Mouse (Mus musculus) MEL-GATA-1-ER (cell line): ENCODE measurements at regions not wholly inside any gene's neighbourhood (a gene's known extent, or its start where the extent isn't known, plus 50 kb on each side); places are given as distances from the start of the nearest gene placed in this dataset.

ENCODE experiments used
- DNase-seq: peaks from one replicate; pipeline ENCODE4 v3.0.0-alpha.2; 2012; ENCODE audit warnings: low read depth; ENCODE audit errors: extremely low read depth

DNA sequence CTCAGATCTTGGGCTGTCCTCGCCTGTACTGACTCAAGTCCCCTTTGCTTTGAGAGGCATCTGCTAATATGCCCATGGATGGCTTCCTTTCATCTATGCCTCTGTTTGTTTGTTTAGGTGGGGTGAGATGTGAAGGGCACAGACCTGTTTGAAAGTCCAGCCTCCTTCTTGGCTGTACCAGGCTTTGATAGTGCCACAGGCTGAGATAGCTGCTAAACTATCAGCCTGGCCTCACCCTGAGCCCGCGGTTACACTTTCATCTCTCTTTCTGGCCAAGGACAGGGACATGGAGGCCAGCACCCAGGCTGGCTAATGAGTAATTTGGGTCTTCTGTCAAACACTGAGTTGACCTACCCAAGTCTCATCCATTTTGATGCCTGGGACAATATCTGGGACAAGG lies 105.0 kb upstream of the Parp11 start:
- no peak for DNase-seq

GRCm38 (mm10) chr6:127348770-127349409 lies 97.8 kb upstream of the Parp11 start:
- DNase-seq, result no peak

GRCm38 (mm10) chr6:127349479-127350110 lies 97.0 kb upstream of the Parp11 start:
- no peak for DNase-seq

- no peak for DNase-seq
These were observed 94.9 kb upstream of the Parp11 start for GRCm38 (mm10) chr6:127351691-127352090.

GRCm38 (mm10) chr6:127355112-127355511 lies 91.5 kb upstream of the Parp11 start:
- no peak for DNase-seq

- no peak for DNase-seq
These were observed 90.2 kb upstream of the Parp11 start for GRCm38 (mm10) chr6:127356442-127356841.

DNA sequence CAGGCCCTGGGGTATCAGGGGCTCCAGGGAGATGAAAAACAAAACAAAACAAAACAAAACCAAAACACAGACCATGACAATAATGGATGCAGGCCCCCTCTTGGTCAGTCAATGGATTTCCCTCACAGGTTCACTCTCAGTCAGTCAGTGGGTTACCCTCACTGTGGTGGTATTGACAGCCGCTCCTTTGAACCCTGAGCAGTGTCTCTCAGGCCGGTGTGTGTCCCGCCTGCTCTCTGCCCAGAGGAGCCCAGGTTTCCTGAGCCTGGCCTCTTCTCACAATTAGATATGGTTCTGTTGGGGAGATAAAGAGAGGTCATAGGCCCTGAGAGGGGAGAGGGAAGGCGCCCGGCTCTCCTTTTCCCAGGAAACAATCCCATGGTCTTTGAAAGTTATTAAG lies 87.8 kb upstream of the Parp11 start:
- no peak for DNase-seq

- peak; percentile 39 for DNase-seq
These were observed 87.2 kb upstream of the Parp11 start for GRCm38 (mm10) chr6:127359391-127359874.

DNA sequence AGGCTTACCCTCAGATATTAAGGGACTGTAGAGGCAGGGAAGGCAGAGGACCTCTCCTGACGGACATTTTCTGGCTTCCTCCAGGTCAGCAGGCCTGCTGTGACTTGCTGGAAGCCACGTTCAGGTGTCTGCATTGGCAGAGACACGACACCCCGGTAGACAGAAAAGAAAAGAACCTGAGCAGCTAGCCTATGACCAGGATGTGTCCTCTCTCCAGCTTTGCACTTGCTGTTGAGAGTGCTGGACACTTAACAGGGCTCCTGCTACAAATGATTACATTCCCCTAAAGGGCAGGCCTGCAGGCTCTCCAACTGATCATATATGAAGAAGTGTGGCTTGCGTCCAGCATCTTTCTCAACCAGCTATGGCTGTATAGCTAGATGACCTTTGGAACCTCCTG lies 84.5 kb upstream of the Parp11 start:
- no peak for DNase-seq

DNA sequence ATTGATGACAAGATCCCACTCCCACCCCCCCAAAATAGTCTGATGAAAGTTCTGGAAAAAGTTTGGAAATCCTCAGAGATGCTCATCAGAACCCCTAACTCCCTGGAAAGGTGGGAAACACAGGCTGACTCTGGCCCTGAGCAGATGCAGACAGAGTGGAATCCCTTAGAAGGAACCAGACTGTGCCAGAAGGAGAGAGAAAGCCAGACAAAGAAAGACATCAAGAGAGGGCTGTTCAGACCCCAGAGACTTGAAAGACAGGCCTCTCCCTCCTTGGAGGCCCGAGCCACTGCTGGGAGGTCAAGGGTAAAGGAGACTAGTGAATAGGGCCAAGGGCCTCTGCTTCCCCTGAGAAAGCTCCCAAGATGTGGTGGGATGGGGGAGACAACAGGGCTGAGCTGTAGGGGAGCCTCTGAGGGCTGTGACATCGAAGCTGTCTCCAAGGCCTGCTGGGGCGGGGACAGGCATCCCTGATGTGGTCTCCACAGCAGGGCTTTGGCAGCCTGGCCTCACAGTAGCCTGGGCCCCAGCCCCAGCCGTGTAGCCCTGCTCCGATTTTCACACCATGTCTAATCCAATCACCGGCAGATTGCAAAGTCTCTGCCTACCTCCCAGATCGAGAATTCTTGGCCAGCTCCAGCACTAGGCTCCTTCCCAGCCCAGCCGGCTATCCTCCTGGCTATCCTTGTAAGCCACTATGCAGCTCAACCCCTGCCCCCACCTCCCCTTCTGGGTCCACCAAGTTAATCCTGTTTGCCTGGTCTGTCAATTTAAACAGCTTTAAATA lies 83.5 kb upstream of the Parp11 start:
- DNase-seq, result no peak

DNA sequence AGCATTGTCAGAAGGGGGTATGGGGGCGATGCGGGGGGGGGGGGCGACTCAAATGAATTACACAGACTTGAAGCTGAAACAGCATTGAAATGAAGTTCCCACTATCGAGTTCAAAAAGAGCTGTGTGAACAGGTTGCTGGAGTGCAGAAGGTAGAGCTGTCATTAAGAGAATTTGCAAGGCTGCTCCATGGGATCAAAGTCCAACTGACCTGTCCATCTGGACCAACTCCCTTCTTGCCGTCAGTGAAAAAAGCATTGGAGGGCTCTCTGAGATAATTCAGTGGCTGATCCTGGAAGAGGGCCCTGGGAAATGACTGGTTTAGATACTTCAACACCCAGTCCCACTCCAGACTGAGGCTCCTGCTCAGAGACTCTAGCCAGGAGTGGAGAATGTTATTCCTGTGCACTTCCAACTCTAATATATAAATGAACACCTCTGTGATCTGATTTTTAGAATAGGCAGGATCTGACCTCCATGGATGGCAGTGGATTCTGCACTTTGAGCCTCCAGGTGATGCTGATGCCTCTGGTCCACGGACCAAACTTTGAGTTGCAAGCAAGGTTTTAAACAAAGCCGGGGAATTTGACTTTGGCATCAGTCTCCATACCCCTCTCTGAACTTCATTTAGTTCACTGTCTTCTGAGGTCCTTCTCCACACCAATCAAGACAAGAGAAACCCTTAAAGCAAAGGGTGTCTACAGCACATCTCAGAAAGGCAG lies 82.6 kb upstream of the Parp11 start:
- DNase-seq, result no peak

GRCm38 (mm10) chr6:127364591-127365187 lies 82.0 kb upstream of the Parp11 start:
- no peak for DNase-seq

- no peak for DNase-seq
These were observed 81.4 kb upstream of the Parp11 start for GRCm38 (mm10) chr6:127365246-127365645.

- DNase-seq, result no peak
These were observed 81.0 kb upstream of the Parp11 start for GRCm38 (mm10) chr6:127365651-127366050.

GRCm38 (mm10) chr6:127373052-127373451 lies 73.6 kb upstream of the Parp11 start:
- no peak for DNase-seq

- DNase-seq, result no peak
These were observed 72.7 kb upstream of the Parp11 start for GRCm38 (mm10) chr6:127373797-127374463.

GRCm38 (mm10) chr6:127374464-127375143 lies 72.0 kb upstream of the Parp11 start:
- no peak for DNase-seq

- DNase-seq, result no peak
These were observed 71.5 kb upstream of the Parp11 start for GRCm38 (mm10) chr6:127375144-127375529.

DNA sequence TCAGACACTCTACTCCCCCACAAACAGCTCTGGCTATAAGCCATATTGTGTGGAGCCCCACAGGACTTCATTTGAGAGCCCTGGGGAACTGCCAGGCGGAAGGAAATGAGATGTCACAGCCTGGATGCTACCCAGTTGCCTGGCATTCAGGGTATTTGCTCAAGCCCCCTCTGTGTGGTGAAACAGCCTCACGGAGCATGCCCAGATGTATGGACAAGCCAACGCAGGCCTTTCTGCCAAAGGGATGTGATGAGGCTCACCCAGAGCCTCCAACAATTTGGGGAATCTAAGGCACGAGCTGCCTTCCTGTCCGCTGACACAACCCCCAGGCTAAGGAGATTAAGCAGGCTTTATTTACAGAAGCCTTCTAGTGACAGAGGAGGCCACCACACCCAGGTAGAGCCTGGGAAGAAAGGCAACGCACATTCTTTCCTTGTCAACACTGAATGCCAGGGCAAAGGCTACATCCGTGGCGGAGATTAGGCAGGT lies 70.9 kb upstream of the Parp11 start:
- no peak for DNase-seq

GRCm38 (mm10) chr6:127378701-127379100 lies 67.9 kb upstream of the Parp11 start:
- no peak for DNase-seq
